Mouse (Mus musculus) midbrain, embryonic 14.5 days (tissue): ENCODE measurements around the gene Afap1. TPM values are rescaled to one million over a fixed set of nuclear protein-coding genes. Genes with fewer than 3 reads are reported as not detected.

Source experiments
- ATAC-seq: fragments of 200-750 bp; cut with Nextera tagmentation; 2 replicates; pipeline ENCODE4 v1.8.0; 2017; ENCODE audit warnings: moderate number of reproducible peaks, moderate library complexity; ENCODE audit not compliant: low FRiP score, low TSS enrichment
- DNase-seq: peaks from one replicate; pipeline ENCODE4 v3.0.0-alpha.2; 2015
- H3K27ac ChIP-seq: fragments of 300-500 bp; sonication (generic); replicated peaks from 2 replicates; pipeline ENCODE4 v1.5.1; 2014; ENCODE audit warnings: mild to moderate bottlenecking, low read depth, low read length, moderate library complexity
- H3K27me3 ChIP-seq: fragments of 300-500 bp; sonication (generic); 2 replicates; pipeline ENCODE4 v1.6.1; 2014; ENCODE audit warnings: low read length, control low read depth, mixed read lengths; ENCODE audit not compliant: control insufficient read depth, insufficient read depth
- H3K36me3 ChIP-seq: fragments of 300-500 bp; sonication (generic); 2 replicates; pipeline ENCODE4 v1.6.1; 2014; ENCODE audit warnings: low read length, control low read depth; ENCODE audit not compliant: control insufficient read depth, insufficient read depth
- H3K4me1 ChIP-seq: fragments of 300-500 bp; sonication (generic); 2 replicates; pipeline ENCODE4 v1.6.1; 2014; ENCODE audit warnings: mild to moderate bottlenecking, antibody characterized with exemption, low read length, control low read depth; ENCODE audit not compliant: control insufficient read depth, insufficient read depth
- H3K4me2 ChIP-seq: fragments of 300-500 bp; sonication (generic); 2 replicates; pipeline ENCODE4 v1.6.1; 2014; ENCODE audit warnings: mild to moderate bottlenecking, low read length, moderate library complexity
- H3K4me3 ChIP-seq: fragments of 300-500 bp; sonication (generic); replicated peaks from 2 replicates; pipeline ENCODE4 v1.5.1; 2014; ENCODE audit warnings: low read depth, low read length
- H3K9ac ChIP-seq: fragments of 300-500 bp; sonication (generic); replicated peaks from 2 replicates; pipeline ENCODE4 v1.6.1; 2014; ENCODE audit warnings: mild to moderate bottlenecking, low read length, moderate library complexity
- H3K9me3 ChIP-seq: fragments of 300-500 bp; sonication (generic); 2 replicates; pipeline ENCODE4 v1.6.1; 2016; ENCODE audit warnings: low read length, control low read depth, mixed read lengths; ENCODE audit not compliant: control insufficient read depth
- WGBS: fragments of 180-500 bp; shearing (Covaris S2); extraction: QIAGEN DNeasy Blood & Tissue Kit; methylation state at CpG from one replicate; pipeline ENCODE4 v1.1.7; 2014; 5-methylcytosine and 5-hydroxymethylcytosine counted together
- polyA plus RNA-seq: library from polyadenylated mRNA; unstranded; fragments of >200 nt; fragmentation: Nextera tagmentation; extraction: Ambion mirVana; gene quantifications from 2 replicates; pipeline ENCODE4 v1.2.1, GENCODE M21; 2014

Gene Afap1
- polyA plus RNA-seq, 1 experiment from 2014 or later = 81.8 TPM

DNA sequence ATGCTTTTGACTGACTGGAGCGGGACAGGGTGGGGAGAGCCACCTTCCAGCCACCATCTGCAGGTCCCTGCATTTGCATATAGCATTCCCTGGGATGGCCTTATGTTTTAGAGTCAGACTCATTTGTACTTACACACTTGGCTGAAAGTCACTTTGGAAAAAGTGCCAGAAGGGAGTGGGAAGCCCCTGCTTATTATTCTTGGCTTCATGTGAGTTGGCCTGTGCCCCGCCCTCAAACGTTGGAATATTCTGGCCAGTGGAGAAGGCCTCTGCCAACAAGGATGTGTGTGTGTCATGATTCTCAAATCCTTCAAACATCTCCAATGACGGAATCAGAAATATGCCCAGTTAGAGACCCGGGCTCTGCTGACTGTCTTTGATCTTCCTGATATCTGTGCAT lies 88.2 kb downstream of the Afap1 start:
- no peaks in the 10 kb centered on the region for H3K4me1 ChIP-seq
- H3K27me3 ChIP-seq = no peaks in the 10 kb centered on the region
- no peak overlapping the region for H3K9ac ChIP-seq
- no peak overlapping the region for H3K4me2 ChIP-seq
- DNase-seq (no peak), ATAC-seq (no peak)
- no peaks in the 10 kb centered on the region for H3K9me3 ChIP-seq
- 92% methylated on average over 5 of the region's 5 CpGs for whole genome bisulfite sequencing
- H3K36me3 ChIP-seq = peaks cover 66% of the 10 kb centered on the region
- H3K27ac ChIP-seq = no peak overlapping the region
- H3K4me3 ChIP-seq = no peak overlapping the region

DNA sequence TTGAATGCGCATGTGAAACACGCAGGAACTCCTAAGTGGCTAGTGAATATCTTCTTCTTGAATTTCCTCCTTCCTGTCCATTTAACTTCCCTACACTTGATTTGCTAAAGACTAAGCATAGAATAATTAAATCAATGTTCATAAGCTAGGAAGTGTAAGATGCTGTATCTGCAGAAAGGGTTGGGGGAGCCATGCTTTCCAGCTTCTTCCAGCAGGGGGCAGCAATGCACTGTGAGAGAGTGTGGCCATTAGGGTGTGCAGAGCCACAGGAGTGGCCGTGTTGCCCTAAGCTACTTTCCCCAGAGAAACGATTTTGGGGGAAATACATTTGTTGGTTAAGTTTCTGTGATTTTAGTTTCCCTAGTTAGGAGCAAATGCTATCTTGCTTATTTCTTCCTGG lies 88.9 kb downstream of the Afap1 start:
- Histone ChIP-seq H3K9ac (no peak overlapping the region), H3K27me3 (no peaks in the 10 kb centered on the region), H3K4me1 (no peaks in the 10 kb centered on the region), H3K27ac (no peak overlapping the region), H3K9me3 (no peaks in the 10 kb centered on the region), H3K4me2 (no peak overlapping the region), H3K4me3 (no peak overlapping the region), H3K36me3 (peaks cover 66% of the 10 kb centered on the region)
- DNase-seq = peak; percentile 89
- 41% methylated on average over 4 of the region's 4 CpGs for WGBS
- ATAC-seq = 0 out of 2 replicates have a peak, but pooled peaks have one; percentile 58

DNA sequence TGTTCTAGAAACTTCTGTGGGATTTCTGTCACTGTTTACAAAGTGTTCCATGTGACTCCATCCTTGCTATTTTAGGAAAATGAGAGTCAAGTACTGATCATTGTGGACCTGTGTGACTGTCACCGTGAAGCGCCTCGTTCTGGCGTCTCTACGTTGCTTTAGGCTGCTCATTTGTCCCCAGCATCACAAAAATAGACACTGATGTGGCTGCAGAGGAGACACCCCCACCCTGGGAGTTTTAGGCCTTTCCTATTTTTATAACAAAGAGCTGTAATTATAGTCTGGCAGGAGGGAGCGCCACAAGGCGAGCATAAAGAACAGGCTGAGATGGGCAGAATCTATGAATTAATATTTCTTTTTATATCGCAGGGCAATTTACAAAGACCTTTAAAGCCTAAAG lies 92.5 kb downstream of the Afap1 start:
- ATAC-seq (no peak), DNase-seq (no peak)
- Histone ChIP-seq H3K4me3 (no peak overlapping the region), H3K4me2 (no peak overlapping the region), H3K27me3 (no peaks in the 10 kb centered on the region), H3K36me3 (peaks cover 74% of the 10 kb centered on the region), H3K4me1 (no peaks in the 10 kb centered on the region), H3K9ac (no peak overlapping the region), H3K27ac (no peak overlapping the region), H3K9me3 (no peaks in the 10 kb centered on the region)
- 91% methylated on average over 8 of the region's 8 CpGs for WGBS

DNA sequence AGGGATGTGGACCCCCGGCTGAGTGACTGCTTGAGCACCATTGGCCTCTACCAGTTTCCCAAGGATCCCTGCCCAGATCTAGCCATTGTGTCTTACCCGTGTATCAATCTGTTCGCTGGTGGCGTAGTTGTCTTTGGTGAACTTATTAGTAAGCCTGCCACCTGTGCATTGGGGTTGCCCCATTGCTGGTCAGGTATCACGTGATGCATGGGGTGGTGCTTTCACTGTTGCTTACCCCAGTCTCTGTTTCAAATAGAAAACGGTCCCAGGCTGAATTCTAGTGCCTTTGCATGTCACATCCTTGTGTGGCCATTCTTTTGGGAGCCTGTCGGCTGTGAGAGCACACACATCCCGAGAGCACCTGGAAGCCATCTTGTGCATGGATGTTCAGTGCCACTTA lies 95.0 kb downstream of the Afap1 start:
- H3K27ac ChIP-seq = no peak overlapping the region
- no peaks in the 10 kb centered on the region for H3K4me1 ChIP-seq
- DNase-seq = no peak
- no peak overlapping the region for H3K9ac ChIP-seq
- no peak overlapping the region for H3K4me2 ChIP-seq
- no peaks in the 10 kb centered on the region for H3K27me3 ChIP-seq
- H3K9me3 ChIP-seq = no peaks in the 10 kb centered on the region
- WGBS = 90% methylated on average over 8 of the region's 8 CpGs
- no peak for ATAC-seq
- H3K36me3 ChIP-seq = peaks cover 81% of the 10 kb centered on the region
- H3K4me3 ChIP-seq = no peak overlapping the region

DNA sequence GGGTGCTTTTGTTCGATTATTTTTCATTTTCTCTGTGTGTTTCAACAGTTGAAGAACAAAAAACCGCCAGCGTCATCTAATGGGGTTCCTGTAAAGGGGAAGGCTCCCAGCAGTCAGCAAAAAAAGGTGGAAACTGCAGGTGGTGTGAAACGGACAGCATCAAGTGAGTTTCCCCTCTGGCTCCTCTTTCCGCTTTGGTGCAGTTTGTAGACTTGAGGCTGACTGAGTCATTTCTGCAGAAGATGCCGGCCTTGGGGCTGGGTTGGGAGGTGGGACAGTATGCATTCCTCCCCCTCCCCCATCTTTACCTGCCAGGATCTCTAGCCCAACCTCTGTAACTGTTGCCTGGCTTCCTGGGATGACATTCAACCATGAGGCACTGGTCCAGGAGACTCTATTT lies 96.4 kb downstream of the Afap1 start:
- H3K9me3 ChIP-seq = no peaks in the 10 kb centered on the region
- H3K4me2 ChIP-seq = no peak overlapping the region
- no peaks in the 10 kb centered on the region for H3K4me1 ChIP-seq
- no peak overlapping the region for H3K4me3 ChIP-seq
- peaks cover 84% of the 10 kb centered on the region for H3K36me3 ChIP-seq
- no peaks in the 10 kb centered on the region for H3K27me3 ChIP-seq
- 72% methylated on average over 6 of the region's 6 CpGs for WGBS
- DNase-seq (no peak), ATAC-seq (no peak)
- H3K9ac ChIP-seq = no peak overlapping the region
- no peak overlapping the region for H3K27ac ChIP-seq

DNA sequence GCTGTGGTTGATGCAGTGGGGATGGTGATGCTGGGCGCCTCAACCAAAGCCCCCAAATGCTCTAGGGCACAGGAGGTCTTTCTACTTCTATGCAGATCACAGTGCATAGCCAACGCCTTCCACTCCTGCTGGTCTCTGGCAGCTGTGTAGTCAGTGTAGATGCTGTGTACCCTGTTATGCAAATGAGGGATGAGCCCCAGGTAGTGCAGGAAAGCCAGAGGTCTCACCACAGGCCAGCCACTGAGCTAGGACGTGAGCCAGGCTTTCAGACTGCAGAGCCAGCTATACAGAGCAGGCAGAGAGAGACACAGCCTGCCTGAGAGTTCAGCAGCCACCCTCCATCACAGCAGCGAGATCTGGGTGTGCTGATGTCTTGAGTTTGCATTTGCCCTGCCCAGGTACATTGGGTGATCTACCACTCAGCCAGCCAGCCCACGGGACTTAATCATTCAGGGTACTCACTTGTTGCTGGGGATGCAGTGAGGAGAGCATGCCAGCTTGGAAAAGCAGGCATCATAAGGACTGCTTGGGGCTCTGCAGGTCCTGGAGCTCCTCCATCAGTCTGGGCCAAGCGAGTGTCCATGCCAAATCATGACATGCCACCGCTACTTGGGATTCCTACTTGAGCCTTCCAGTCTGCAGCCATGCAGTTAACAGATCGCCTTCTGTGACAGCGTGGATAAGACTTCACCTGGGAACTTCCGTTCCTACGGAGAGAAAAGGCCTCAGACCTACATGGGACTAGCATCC lies 97.0 kb downstream of the Afap1 start:
- Histone ChIP-seq H3K9ac (no peak overlapping the region), H3K27ac (no peak overlapping the region), H3K36me3 (peaks cover 83% of the 10 kb centered on the region), H3K4me3 (no peak overlapping the region), H3K4me2 (no peak overlapping the region), H3K27me3 (no peaks in the 10 kb centered on the region), H3K4me1 (no peaks in the 10 kb centered on the region), H3K9me3 (no peaks in the 10 kb centered on the region)
- WGBS = 77% methylated on average over 11 of the region's 11 CpGs
- DNase-seq (no peak), ATAC-seq (no peak)

DNA sequence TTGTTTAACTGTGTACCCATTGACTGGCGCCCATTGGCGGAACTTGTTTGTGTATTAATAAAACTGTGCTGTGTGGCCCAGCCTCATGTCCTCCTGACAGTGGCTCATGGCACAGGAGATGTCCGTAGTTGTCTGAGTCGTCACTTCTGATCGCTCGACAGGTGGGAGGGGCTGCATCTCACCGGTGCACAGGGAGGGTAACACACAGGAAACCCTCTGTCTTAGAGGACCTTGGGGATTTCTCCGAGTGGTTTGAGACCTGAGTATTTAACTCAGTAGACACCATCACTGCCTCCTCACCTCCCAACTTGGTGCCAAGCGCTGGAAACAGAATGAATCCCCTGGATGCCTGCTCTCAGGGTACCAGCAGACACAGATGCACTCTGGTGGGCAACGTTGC lies 110.7 kb downstream of the Afap1 start:
- Histone ChIP-seq H3K4me1 (no peaks in the 10 kb centered on the region), H3K9ac (no peak overlapping the region), H3K27me3 (no peaks in the 10 kb centered on the region), H3K4me2 (no peak overlapping the region), H3K36me3 (peaks cover 46% of the 10 kb centered on the region), H3K27ac (no peak overlapping the region), H3K9me3 (no peaks in the 10 kb centered on the region), H3K4me3 (no peak overlapping the region)
- DNase-seq (no peak), ATAC-seq (no peak)
- 81% methylated on average over 10 of the region's 10 CpGs for WGBS

DNA sequence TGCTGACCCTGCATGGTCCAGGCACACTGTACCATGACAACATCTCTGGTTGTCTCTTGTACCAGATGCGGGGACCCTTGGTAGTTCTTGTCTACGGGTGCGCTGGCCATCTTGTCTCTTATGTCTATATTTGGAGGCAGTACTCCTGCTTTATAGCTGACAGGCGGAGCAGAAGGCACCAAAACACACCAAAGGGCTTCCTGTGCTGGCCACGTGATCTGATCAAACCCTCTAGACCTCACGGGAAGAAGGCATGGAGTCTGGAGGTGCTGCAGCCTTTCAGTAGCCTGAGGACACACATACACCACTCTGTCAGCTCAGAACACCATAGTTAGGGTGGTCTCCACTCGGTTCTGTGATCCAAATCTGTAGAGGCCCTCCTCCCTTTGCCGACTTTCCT lies 113.0 kb downstream of the Afap1 start:
- no peak overlapping the region for H3K4me2 ChIP-seq
- H3K4me3 ChIP-seq = no peak overlapping the region
- H3K36me3 ChIP-seq = peaks cover 23% of the 10 kb centered on the region
- no peak for ATAC-seq
- H3K27me3 ChIP-seq = no peaks in the 10 kb centered on the region
- DNase-seq = no peak
- 87% methylated on average over 8 of the region's 8 CpGs for WGBS
- H3K27ac ChIP-seq = no peak overlapping the region
- H3K9ac ChIP-seq = no peak overlapping the region
- H3K4me1 ChIP-seq = no peaks in the 10 kb centered on the region
- no peaks in the 10 kb centered on the region for H3K9me3 ChIP-seq

DNA sequence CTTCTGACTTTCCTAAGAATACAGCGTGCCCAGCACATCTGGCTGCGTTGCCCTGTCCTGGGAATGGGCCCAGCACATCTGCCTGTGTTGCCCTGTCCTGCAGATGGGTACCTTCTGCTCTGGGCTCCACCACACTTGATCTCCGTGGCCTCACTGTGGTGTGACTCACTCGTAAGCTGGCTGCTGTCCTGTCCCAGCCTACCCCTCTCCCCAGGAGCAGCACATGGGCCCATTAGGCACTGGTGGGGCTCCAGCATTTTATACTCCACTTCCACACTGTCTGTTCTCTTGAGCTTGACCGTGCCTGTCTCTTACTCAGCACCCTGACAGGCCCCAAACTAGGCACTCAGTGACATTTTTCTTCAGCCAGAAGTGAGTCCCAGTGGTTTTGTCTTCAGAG lies 113.5 kb downstream of the Afap1 start:
- H3K36me3 ChIP-seq = peaks cover 19% of the 10 kb centered on the region
- no peak for ATAC-seq
- WGBS = 82% methylated on average over 5 of the region's 5 CpGs

More for the DNA sequence above, 113.5 kb downstream of the Afap1 start:
- no peak overlapping the region for H3K27ac ChIP-seq
- H3K9ac ChIP-seq = no peak overlapping the region
- H3K27me3 ChIP-seq = no peaks in the 10 kb centered on the region
- H3K4me1 ChIP-seq = no peaks in the 10 kb centered on the region
- no peak overlapping the region for H3K4me3 ChIP-seq
- DNase-seq = no peak
- H3K4me2 ChIP-seq = no peak overlapping the region
- no peaks in the 10 kb centered on the region for H3K9me3 ChIP-seq
